8 mouse cellular contexts compared by ENCODE assay signal in genomic region chr17:34024317-34024821, GRCm38 (mm10). TPM values are rescaled to one million over a fixed set of nuclear protein-coding genes. Genes with fewer than 3 reads are reported as not detected.
DNase-seq lines count a peak whose midpoint lies in the region; ATAC-seq lines count a peak whose summit lies in the region.

Gene Ring1 (minus strand): TSS chr17:34024680.

- H3K27ac ChIP-seq in hindbrain, embryonic 12.5 days: peak within 1 kb of the TSS; percentile 97

- ATAC-seq in hindbrain, embryonic 12.5 days (ENCODE audit: low FRiP score): peak; percentile 64

- WGBS in hindbrain, embryonic 12.5 days: under 1% methylated on average over 42 of the region's 58 CpGs

- H3K4me3 ChIP-seq in hindbrain, embryonic 12.5 days: peak within 1 kb of the TSS; percentile 77

- no peaks in the 10 kb centered on the region for H3K27me3 ChIP-seq in hindbrain, embryonic 12.5 days

- peaks cover 44% of the 10 kb centered on the region for H3K36me3 ChIP-seq in hindbrain, embryonic 12.5 days

- H3K4me1 ChIP-seq in hindbrain, embryonic 12.5 days: peaks cover 54% of the 10 kb centered on the region

- peaks cover 14% of the 10 kb centered on the region; the same call in 1 of the 2 replicates for H3K9me3 ChIP-seq in hindbrain, embryonic 12.5 days (replicated peaks)

- peak within 1 kb of the TSS; percentile 89 for H3K4me2 ChIP-seq in hindbrain, embryonic 12.5 days (replicated peaks)

- DNase-seq in Muller cell, postnatal 12 days (ENCODE audit: inconsistent ontology term): peak; percentile 91
- peak; percentile 94 to 95 for DNase-seq in cerebellum, postnatal 10 days
- DNase-seq in frontal cortex, postnatal 14 days (ENCODE audit: low spot score in 2 of 2): peak; percentile 84
- DNase-seq in layer of hippocampus, postnatal 36 days: peak; percentile 91 to 93
- peak; percentile 86 for DNase-seq in lung, postnatal 36 days
- DNase-seq in right cerebral cortex, adult 18-20 months: peak; percentile 90
- peak; percentile 86 for DNase-seq in urinary bladder, postnatal 14 days (ENCODE audit: low spot score)

- peak within 1 kb of the TSS; percentile 88 for H3K9ac ChIP-seq in hindbrain, embryonic 12.5 days

RNA-seq across cellular contexts. Expression of gene Ring1, which starts in this region (rescaled TPM):
- polyA plus RNA-seq in hindbrain, embryonic 12.5 days (2016; fragmentation: Nextera tagmentation; extraction: Ambion mirVana): 28.2 and 29.7 TPM in 2 replicates
- 10 to 100 TPM; 39.6 to 42.9 TPM for total RNA-seq in layer of hippocampus, postnatal 36 days (2021)

Comparison
In these comparisons a context has a peak if more than half of its experiments do, and no peak if none do; other contexts are left out.
1. Peak in every context shown above with its lines: DNase-seq, ATAC-seq, H3K4me3 ChIP-seq and H3K27ac ChIP-seq.